Mouse (Mus musculus) lung, embryonic 15.5 days (tissue): ENCODE data around the gene Egln2. TPM values are rescaled to one million over a fixed set of nuclear protein-coding genes. Genes with fewer than 3 reads are reported as not detected.

Source experiments
- ATAC-seq: fragments of 200-750 bp; cut with Nextera tagmentation; 2 replicates; pipeline ENCODE4 v1.8.0; 2017; ENCODE audit warnings: moderate number of reproducible peaks, borderline replicate concordance; ENCODE audit not compliant: low FRiP score, low TSS enrichment; ENCODE audit errors: extremely low read depth
- H3K27ac ChIP-seq: fragments of 300-500 bp; sonication (generic); 2 replicates; pipeline ENCODE4 v1.5.1; 2015; ENCODE audit warnings: moderate library complexity, mild to moderate bottlenecking, inconsistent platforms
- H3K27me3 ChIP-seq: fragments of 300-500 bp; sonication (generic); 2 replicates; pipeline ENCODE4 v1.6.1; 2015; ENCODE audit warnings: inconsistent platforms
- H3K36me3 ChIP-seq: fragments of 300-500 bp; sonication (generic); 2 replicates; pipeline ENCODE4 v1.6.1; 2015; ENCODE audit warnings: inconsistent platforms
- H3K4me1 ChIP-seq: fragments of 300-500 bp; sonication (generic); 2 replicates; pipeline ENCODE4 v1.6.1; 2015; ENCODE audit warnings: inconsistent platforms
- H3K4me2 ChIP-seq: fragments of 300-500 bp; sonication (generic); 2 replicates; pipeline ENCODE4 v1.6.1; 2015; ENCODE audit warnings: inconsistent platforms, mild to moderate bottlenecking, moderate library complexity
- H3K4me3 ChIP-seq: fragments of 300-500 bp; sonication (generic); 2 replicates; pipeline ENCODE4 v1.5.1; 2015; ENCODE audit warnings: mild to moderate bottlenecking, inconsistent platforms
- H3K9ac ChIP-seq: fragments of 300-500 bp; sonication (generic); 2 replicates; pipeline ENCODE4 v1.6.1; 2015; ENCODE audit warnings: inconsistent platforms
- H3K9me3 ChIP-seq: fragments of 300-500 bp; sonication (generic); 2 replicates; pipeline ENCODE4 v1.6.1; 2016; ENCODE audit warnings: inconsistent platforms
- WGBS: fragments of 180-500 bp; shearing (Covaris S2); methylation state at CpG from one replicate; pipeline ENCODE4 v1.1.7; 2015; 5-methylcytosine and 5-hydroxymethylcytosine counted together
- polyA plus RNA-seq: library from polyadenylated mRNA; unstranded; fragments of >200 nt; fragmentation: Nextera tagmentation; extraction: Ambion mirVana; gene quantifications from 2 replicates; pipeline ENCODE4 v1.2.1, GENCODE M21; 2015

The Egln2 gene
- polyA plus RNA-seq, 1 experiment from 2014 or later: 82.3 TPM

DNA sequence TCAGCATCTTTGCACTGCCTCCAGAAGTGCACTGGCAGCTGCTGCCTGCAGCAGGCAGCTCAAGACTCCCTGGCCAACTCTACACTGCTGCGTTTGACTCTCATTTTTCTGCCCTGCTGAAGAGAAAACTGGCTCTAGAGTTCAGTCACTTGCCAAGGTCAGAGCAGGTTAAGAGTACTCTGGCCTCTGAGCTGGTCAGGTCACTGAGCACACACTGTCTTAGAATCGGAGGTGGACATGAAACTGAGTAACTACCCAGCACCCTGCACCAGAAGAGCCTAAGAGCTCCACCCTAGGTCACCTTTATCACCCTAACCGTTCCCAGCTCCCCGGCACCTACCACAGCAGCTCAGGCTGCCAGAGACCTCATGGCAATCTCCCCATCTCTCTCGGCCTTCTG lies 19.4 kb upstream of the Egln2 start:
- Histone ChIP-seq H3K9ac (no peak overlapping the region), H3K4me3 (no peak overlapping the region), H3K4me1 (0 out of 2 replicates have a peak, but pooled peaks cover 1% of the 10 kb centered on the region), H3K4me2 (no peak overlapping the region), H3K27me3 (no peaks in the 10 kb centered on the region), H3K36me3 (peaks cover 75% of the 10 kb centered on the region), H3K9me3 (no peaks in the 10 kb centered on the region), H3K27ac (no peak overlapping the region)
- no peak for ATAC-seq
- whole genome bisulfite sequencing: 91% methylated on average over 5 of the region's 5 CpGs

DNA sequence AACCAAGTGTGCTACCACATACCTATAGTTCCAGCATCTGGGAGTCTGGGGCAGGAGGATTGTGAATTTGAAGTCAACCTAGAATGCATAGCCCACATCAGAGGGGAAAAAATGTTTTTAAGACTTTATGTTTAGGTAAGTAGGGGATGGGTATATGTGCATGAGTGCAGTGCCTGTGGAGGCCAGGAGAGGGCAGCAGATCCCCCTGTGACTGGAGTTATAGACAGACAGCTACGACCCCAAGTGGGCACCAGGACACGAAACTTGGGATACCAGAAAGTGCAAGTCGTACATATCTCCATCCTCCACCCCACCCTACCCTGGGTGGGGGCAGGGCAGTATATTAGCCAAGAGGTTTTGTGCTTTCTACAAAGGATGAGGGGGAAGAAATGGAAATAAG lies 18.4 kb upstream of the Egln2 start:
- Histone ChIP-seq H3K9me3 (no peaks in the 10 kb centered on the region), H3K4me2 (no peak overlapping the region), H3K4me3 (no peak overlapping the region), H3K36me3 (peaks cover 65% of the 10 kb centered on the region), H3K4me1 (peaks cover 10% of the 10 kb centered on the region; the same call in 1 of the 2 replicates), H3K9ac (no peak overlapping the region), H3K27me3 (no peaks in the 10 kb centered on the region), H3K27ac (no peak overlapping the region)
- WGBS: 68% methylated on average over 3 of the region's 3 CpGs
- ATAC-seq: no peak

DNA sequence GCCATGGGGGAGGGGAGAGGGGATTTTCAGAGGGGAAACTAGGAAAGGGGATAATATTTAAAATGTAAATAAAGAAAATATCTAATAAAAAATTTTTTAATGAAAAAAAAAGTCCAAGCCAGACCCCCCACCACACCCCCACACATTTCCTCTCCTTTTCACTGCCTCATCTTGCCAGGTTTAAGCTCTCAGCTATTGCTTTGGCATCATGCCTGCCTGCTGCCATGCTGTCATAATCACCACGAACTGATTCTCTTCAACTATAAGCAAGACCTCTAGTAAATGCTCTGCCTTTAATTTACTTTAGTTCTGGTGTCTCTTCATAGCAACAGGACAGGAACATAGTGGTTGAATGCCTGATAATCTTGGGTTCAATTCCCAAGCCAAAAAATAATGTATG lies 15.9 kb upstream of the Egln2 start:
- Histone ChIP-seq H3K4me1 (peaks cover 24% of the 10 kb centered on the region), H3K9ac (no peak overlapping the region), H3K4me2 (no peak overlapping the region), H3K36me3 (peaks cover 40% of the 10 kb centered on the region), H3K27ac (peak overlapping the region; percentile 98), H3K9me3 (no peaks in the 10 kb centered on the region), H3K27me3 (no peaks in the 10 kb centered on the region), H3K4me3 (no peak overlapping the region)
- WGBS: 57% methylated on average over 1 of the region's 1 CpGs
- no peak for ATAC-seq

DNA sequence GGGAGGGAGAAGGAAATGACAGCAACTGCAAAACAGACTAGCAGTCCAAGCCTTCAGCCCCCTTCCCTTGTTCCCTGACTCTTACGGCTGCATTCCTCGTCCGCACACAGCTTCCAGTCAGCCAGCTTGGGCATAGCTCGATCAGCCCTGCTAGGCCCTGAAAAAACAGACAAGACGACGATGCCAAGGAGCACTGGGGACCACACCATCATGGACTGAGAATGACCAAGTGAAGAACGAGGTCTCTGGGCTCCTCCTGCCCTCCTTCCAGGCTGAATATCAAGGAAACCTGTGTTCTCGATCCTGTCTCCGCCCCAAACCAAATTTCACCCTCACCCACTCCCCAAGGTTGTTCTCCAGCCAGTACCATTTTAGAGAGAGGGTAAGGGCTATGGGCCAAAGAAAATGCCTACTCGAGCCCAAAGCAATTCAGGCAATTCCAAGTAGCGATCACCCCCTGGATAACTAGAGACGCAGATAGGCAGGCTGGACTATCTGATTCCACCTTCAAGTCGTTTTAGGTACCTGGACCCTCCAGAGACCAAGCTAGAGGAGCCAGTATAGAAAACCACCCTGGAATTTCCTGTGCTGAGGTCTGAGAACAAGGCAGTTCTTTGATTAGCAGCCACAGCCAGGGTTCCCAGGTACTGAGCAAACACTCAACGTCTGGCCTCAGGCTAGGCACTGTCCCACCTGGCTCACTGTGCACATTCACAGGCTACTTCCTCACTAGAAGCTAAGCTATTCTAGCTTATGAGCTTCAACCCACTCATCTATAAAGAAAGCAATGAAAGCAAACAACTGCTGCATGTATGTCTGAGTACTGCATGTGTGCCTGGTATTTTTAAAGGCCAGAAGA lies 14.5 kb upstream of the Egln2 start, which contains the start of the genes Gm21983 and Mia:
Gm21983 (minus strand) TSS at position 250 of the 859 bp plus-strand sequence.
Mia (minus strand) TSS at position 321 of the 859 bp plus-strand sequence.
- 47% methylated on average over 14 of the region's 14 CpGs for WGBS
- Histone ChIP-seq H3K9ac (peak within 1 kb of the TSS; percentile 35), H3K4me3 (peak within 1 kb of the TSS; percentile 82), H3K27me3 (no peaks in the 10 kb centered on the region), H3K27ac (peak within 1 kb of the TSS; percentile 98), H3K9me3 (no peaks in the 10 kb centered on the region), H3K36me3 (peaks cover 26% of the 10 kb centered on the region), H3K4me1 (peaks cover 25% of the 10 kb centered on the region), H3K4me2 (peak within 1 kb of the TSS; percentile 58)
- ATAC-seq: 0 out of 2 replicates have a peak, but pooled peaks have one; percentile 5

DNA sequence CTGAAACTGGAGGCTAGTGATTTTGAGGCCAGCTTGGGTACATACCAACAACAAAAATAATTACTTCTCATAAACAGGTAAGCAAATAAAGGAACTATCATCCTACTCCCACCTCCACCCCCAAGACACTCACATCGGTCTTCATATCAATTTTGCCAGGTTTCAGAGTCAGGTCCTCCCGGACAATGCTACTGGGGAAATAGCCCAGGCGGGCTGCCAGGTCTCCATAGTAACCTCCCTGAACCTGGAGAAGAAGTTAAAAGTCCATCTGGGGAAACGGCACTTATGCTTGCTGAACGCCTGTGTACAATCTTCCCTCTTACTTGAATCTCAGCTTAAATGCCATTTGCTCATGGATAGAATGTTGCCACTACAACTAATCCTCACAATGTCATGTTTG lies 13.4 kb upstream of the Egln2 start:
- peak overlapping the region; percentile 98 for H3K27ac ChIP-seq
- H3K9me3 ChIP-seq: no peaks in the 10 kb centered on the region
- H3K4me3 ChIP-seq: peak overlapping the region; percentile 82
- WGBS: 43% methylated on average over 5 of the region's 5 CpGs
- peaks cover 25% of the 10 kb centered on the region for H3K4me1 ChIP-seq
- H3K27me3 ChIP-seq: no peaks in the 10 kb centered on the region
- H3K4me2 ChIP-seq: peak overlapping the region; percentile 58
- H3K36me3 ChIP-seq: peaks cover 18% of the 10 kb centered on the region
- 0 out of 2 replicates have a peak overlapping the region, but pooled peaks have one; percentile 0 for H3K9ac ChIP-seq
- ATAC-seq: no peak

DNA sequence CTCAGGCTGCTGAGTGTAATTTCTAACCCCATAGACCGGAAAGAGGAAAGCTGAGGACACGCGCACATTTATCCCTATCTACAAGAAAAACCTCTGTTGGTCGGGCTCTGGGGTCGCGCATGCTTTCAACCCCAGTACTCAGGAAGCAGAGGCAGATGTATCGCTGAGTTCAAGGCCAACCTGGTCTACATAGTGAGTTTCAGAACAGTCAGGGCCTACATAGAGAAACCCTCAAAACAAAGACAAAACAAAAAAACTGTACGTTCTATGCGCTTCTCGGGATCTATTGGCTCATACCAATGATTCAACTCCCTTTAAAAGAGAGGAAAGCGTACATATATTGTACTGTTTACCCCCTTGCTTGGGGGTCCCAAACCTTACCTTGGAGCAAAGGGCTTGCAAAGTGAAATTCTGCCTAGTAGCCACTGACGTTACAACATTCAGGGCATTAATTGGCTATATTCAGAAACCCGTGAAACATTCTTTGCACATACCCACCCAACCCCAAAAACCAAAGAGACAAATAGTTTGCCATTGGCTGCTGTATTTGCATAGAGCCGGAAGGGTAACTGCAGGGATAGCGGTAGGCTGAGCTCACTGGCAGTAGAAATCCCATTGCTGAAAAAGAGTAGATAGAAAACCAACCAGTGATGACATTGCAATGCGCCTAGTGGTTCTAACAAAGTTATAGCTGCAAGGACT lies 12.8 kb upstream of the Egln2 start:
- Histone ChIP-seq H3K27ac (peak overlapping the region; percentile 98), H3K36me3 (peaks cover 18% of the 10 kb centered on the region), H3K4me1 (peaks cover 25% of the 10 kb centered on the region), H3K4me3 (peak overlapping the region; percentile 82), H3K9me3 (no peaks in the 10 kb centered on the region), H3K9ac (0 out of 2 replicates have a peak overlapping the region, but pooled peaks have one; percentile 12), H3K27me3 (no peaks in the 10 kb centered on the region), H3K4me2 (peak overlapping the region; percentile 58)
- 33% methylated on average over 16 of the region's 16 CpGs for WGBS
- no peak for ATAC-seq

DNA sequence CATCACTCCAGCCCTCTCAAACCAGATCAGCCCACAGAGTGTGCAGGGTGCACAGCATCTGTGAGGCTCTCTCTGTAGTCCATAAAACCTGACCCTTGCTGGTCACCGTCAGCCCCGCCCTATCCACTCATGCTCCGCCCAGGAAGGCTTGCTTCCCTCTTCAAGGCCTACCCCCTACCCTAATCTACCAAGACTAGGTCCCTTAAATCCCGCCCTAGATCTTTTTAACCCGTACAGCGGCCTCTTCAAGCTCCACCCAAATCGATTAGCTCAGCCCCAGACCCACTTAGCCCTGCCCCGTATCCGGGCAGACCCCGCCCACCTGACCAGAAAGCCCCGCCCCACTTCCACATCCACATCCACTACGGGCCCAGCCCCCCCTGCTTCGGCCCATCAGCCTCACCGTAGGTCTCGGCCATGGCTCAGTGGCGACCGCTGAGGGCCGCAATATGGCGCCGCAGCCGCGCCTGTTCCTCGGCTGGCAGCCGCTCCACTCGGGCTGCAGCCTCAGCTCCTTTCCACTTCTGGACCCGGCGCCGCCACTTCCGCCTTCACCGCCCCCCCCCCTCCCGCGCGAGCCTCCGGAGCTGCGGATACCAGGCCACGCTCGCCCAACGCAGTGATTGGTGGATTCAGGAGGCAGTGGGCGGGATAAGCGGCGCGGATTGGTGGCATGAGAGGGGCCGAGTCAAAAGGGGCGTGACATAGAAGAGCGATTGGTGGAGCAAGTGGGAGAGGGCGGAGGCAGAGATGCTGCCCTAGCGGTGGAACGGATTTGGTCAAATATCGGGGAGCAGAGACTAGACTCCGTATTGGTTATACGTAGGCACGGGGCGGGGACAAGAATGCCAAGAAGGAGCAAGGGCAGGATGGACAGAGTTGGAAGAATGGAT lies 12.0 kb upstream of the Egln2 start, which contains the start of gene Rab4b:
Rab4b (minus strand) TSS at position 573 of the 893 bp plus-strand sequence.
- peak within 1 kb of the TSS; percentile 57 for H3K9ac ChIP-seq
- peaks cover 25% of the 10 kb centered on the region for H3K4me1 ChIP-seq
- peak within 1 kb of the TSS; percentile 82 for H3K4me3 ChIP-seq
- H3K27ac ChIP-seq: peak within 1 kb of the TSS; percentile 98
- WGBS: under 1% methylated on average over 47 of the region's 53 CpGs
- H3K27me3 ChIP-seq: no peaks in the 10 kb centered on the region
- H3K9me3 ChIP-seq: no peaks in the 10 kb centered on the region
- peaks cover 18% of the 10 kb centered on the region for H3K36me3 ChIP-seq
- peak within 1 kb of the TSS; percentile 60 for H3K4me2 ChIP-seq
- peak; percentile 98 for ATAC-seq

DNA sequence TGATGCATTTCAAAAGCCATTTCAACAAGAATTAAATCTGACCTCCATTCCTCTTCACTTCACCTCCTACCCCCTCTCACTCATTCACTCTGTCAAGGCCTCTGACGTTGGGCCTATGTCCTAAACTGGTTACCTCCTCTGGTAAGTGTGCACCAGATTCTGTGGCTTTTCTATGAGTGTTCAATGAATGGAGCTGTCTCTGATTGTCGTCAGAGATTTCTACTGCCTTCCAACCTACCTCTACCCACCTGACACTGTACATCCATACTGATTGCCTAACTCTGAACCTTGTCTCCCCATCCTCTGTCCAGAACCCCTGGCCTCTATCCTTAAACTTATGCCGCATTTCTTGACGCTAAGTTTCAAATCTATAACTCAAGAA lies 11.3 kb upstream of the Egln2 start:
- H3K27ac ChIP-seq: peak overlapping the region; percentile 98
- WGBS: 12% methylated on average over 4 of the region's 4 CpGs
- peak overlapping the region; percentile 82 for H3K4me3 ChIP-seq
- H3K4me1 ChIP-seq: peaks cover 25% of the 10 kb centered on the region
- peaks cover 16% of the 10 kb centered on the region for H3K36me3 ChIP-seq
- H3K9ac ChIP-seq: peak overlapping the region; percentile 57
- no peaks in the 10 kb centered on the region for H3K9me3 ChIP-seq
- peak overlapping the region; percentile 60 for H3K4me2 ChIP-seq
- H3K27me3 ChIP-seq: no peaks in the 10 kb centered on the region
- ATAC-seq: no peak

DNA sequence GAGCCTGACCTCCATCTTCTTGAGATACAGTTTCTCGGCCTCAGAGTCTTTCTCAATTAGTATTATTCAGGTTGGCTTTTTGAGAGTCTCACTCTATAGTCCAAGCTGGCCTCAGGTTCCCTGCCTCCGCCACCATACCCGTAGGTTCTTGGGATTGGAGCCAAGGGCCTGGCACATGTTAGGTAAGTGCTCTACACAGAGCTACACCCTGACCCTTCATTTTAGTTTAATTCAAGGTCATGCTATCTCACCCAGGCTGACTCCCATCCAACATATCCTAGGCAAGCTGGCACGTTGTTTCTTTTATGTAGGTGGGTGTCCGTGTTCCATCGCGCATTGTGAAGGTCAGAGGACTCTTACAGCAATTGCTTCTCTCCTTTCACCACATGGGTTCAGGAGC lies 8.3 kb upstream of the Egln2 start:
- 88% methylated on average over 7 of the region's 7 CpGs for WGBS
- Histone ChIP-seq H3K9ac (no peak overlapping the region), H3K27me3 (no peaks in the 10 kb centered on the region), H3K9me3 (no peaks in the 10 kb centered on the region), H3K27ac (no peak overlapping the region), H3K4me1 (peaks cover 15% of the 10 kb centered on the region), H3K4me3 (no peak overlapping the region), H3K36me3 (peaks cover 33% of the 10 kb centered on the region), H3K4me2 (no peak overlapping the region)
- ATAC-seq: no peak

DNA sequence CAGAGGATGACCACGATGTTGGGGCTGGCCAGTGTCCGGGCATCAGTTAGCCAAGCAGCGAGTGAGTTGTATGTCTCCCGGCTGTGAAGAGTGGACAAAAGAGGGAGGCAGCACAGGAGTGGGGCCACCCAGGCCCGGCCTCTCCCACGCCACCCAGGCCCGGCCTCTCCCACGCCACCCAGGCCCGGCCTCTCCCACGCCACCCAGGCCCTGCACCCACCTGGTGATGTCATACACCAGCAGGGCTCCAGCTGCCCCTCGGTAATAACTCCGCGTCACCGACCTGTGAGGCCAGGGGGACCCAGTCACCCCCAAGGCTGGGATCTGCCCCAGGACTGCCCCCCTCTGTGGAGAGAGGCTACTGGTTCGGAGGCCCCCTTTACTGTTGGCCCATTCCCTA lies 7.9 kb upstream of the Egln2 start:
- H3K27me3 ChIP-seq: no peaks in the 10 kb centered on the region
- no peak overlapping the region for H3K27ac ChIP-seq
- no peak overlapping the region for H3K4me2 ChIP-seq
- H3K4me3 ChIP-seq: no peak overlapping the region
- peaks cover 11% of the 10 kb centered on the region for H3K4me1 ChIP-seq
- 91% methylated on average over 15 of the region's 15 CpGs for WGBS
- ATAC-seq: no peak
- no peak overlapping the region for H3K9ac ChIP-seq
- H3K36me3 ChIP-seq: peaks cover 33% of the 10 kb centered on the region
- no peaks in the 10 kb centered on the region for H3K9me3 ChIP-seq

DNA sequence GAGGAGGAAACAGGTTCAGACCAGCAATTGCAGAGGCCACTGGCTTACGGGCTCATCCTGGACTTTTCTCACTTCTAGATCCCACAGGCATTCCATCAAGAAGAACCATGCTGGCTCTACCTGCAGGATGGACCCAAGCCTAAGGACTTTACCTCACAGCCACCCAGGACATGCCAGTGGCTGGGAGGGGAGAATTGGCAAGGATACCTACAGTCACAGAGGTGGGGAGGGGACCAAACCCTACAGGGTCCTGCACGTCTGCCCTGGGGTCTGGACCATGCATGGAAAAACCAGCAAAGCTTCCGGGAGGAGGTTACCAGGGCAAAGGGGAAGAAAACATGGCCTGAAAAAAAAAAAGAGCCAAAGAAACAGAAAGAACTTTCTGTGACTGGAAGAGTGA lies 4.4 kb upstream of the Egln2 start:
- ATAC-seq: no peak
- WGBS: 95% methylated on average over 3 of the region's 3 CpGs
- H3K36me3 ChIP-seq: peaks cover 33% of the 10 kb centered on the region

More for the DNA sequence above, 4.4 kb upstream of the Egln2 start:
- Histone ChIP-seq H3K4me1 (peaks cover 6% of the 10 kb centered on the region), H3K27ac (no peak overlapping the region), H3K4me2 (no peak overlapping the region), H3K9me3 (no peaks in the 10 kb centered on the region), H3K9ac (no peak overlapping the region), H3K27me3 (no peaks in the 10 kb centered on the region), H3K4me3 (no peak overlapping the region)
